17 mouse cellular contexts compared by ENCODE assay signal in genomic region chr2:76992493-76993201, GRCm38 (mm10). TPM values are rescaled to one million over a fixed set of nuclear protein-coding genes. Genes with fewer than 3 reads are reported as not detected.
A peak's percentile ranks its signal among the peaks of the same experiment; 100 is the strongest.
DNase-seq lines count a peak whose midpoint lies in the region; ATAC-seq and TF ChIP-seq lines count a peak whose summit lies in the region.
"Had no signal": no experiment of that assay in that cellular context is flagged by ENCODE, and none has a peak within 500 bp of the region (broad histone marks: within the 10 kb centered on the region; RNA-seq: fewer than 3 reads in every experiment).

No protein-coding gene starts in this region.

- no peak for TF ChIP-seq CTCF in left cerebral cortex, adult 2 months (IDR thresholded peaks at IDR 0.05)
- no peak for TF ChIP-seq CTCF in stomach, postnatal 0 days (IDR thresholded peaks at IDR 0.05; ENCODE audit: low read depth)

- H3K9me3 ChIP-seq in limb, embryonic 15.5 days = no peaks in the 10 kb centered on the region
- no peaks in the 10 kb centered on the region for H3K9me3 ChIP-seq in stomach, postnatal 0 days (ENCODE audit: control insufficient read depth, low read length)
- H3K9me3 ChIP-seq: lung, embryonic 15.5 days; stomach, embryonic 15.5 days had no signal

- peak; percentile 32 to 79 for DNase-seq in left cerebral cortex, postnatal 25 days (ENCODE audit: low spot score in 2 of 2)
- DNase-seq in left cerebral cortex, adult 2 months (ENCODE audit: extremely low spot score in 1 of 2, low spot score in 2 of 2) = no peak
- DNase-seq in brain, embryonic 18.5 days (ENCODE audit: low read depth, low spot score) = peak; percentile 51
- DNase-seq in forelimb bud, embryonic 11.5 days (ENCODE audit: low read depth, low spot score) = peak; percentile 53
- no peak for DNase-seq in thymus, postnatal 36 days
- no peak for DNase-seq in adrenal gland, adult 18-20 months (ENCODE audit: low spot score in 2 of 2)
- no peak for DNase-seq in stomach, postnatal 0 days (ENCODE audit: low spot score)
- DNase-seq: cerebellum, adult 2 months; kidney, adult 11 months; kidney, postnatal 36 days; thymus, postnatal 4 days had no signal

- intact Hi-C loops in left cerebral cortex, postnatal 25 days (cut with DNase I) = no loop called here
- intact Hi-C loops in left cerebral cortex, adult 2 months (cut with DNase I) = no loop called here

- no peak overlapping the region for H3K9ac ChIP-seq in limb, embryonic 15.5 days
- no peak overlapping the region for H3K9ac ChIP-seq in stomach, postnatal 0 days (ENCODE audit: low read length)
- H3K9ac ChIP-seq: hindbrain, embryonic 14.5 days; lung, embryonic 15.5 days; stomach, embryonic 15.5 days had no signal

- H3K36me3 ChIP-seq in limb, embryonic 15.5 days = no peaks in the 10 kb centered on the region
- no peaks in the 10 kb centered on the region for H3K36me3 ChIP-seq in stomach, postnatal 0 days (ENCODE audit: control insufficient read depth, insufficient read depth, low read length)
- H3K36me3 ChIP-seq: lung, embryonic 15.5 days; stomach, embryonic 15.5 days had no signal

- H3K27ac ChIP-seq in left cerebral cortex, adult 2 months = no peak overlapping the region
- peak overlapping the region; percentile 27 for H3K27ac ChIP-seq in limb, embryonic 15.5 days
- no peak overlapping the region for H3K27ac ChIP-seq in stomach, postnatal 0 days (replicated peaks)
- H3K27ac ChIP-seq: hindbrain, embryonic 14.5 days; lung, embryonic 15.5 days; stomach, embryonic 15.5 days had no signal

- peak; percentile 65; the same call in 1 of the 2 replicates for ATAC-seq in limb, embryonic 15.5 days (ENCODE audit: insufficient number of reproducible peaks, low FRiP score, low TSS enrichment, low read depth)
- ATAC-seq in stomach, postnatal 0 days (ENCODE audit: low FRiP score, low TSS enrichment) = no peak
- ATAC-seq: CD4-positive, CD25-positive, alpha-beta regulatory T cell, adult 4 months had no signal

- H3K27me3 ChIP-seq in limb, embryonic 15.5 days = no peaks in the 10 kb centered on the region
- no peaks in the 10 kb centered on the region for H3K27me3 ChIP-seq in stomach, postnatal 0 days (ENCODE audit: control insufficient read depth, insufficient read depth, low read length)
- H3K27me3 ChIP-seq: lung, embryonic 15.5 days; megakaryocyte, embryonic 14.5 days; stomach, embryonic 15.5 days had no signal

- no peak overlapping the region for H3K4me2 ChIP-seq in limb, embryonic 15.5 days
- H3K4me2 ChIP-seq in stomach, postnatal 0 days (replicated peaks; ENCODE audit: low read depth) = no peak overlapping the region
- H3K4me2 ChIP-seq: hindbrain, embryonic 14.5 days; lung, embryonic 15.5 days; stomach, embryonic 15.5 days had no signal

- no peak for TF ChIP-seq EP300 in stomach, postnatal 0 days (optimal IDR thresholded peaks at IDR 0.05)

- H3K4me3 ChIP-seq in left cerebral cortex, adult 2 months = no peak overlapping the region
- no peak overlapping the region for H3K4me3 ChIP-seq in limb, embryonic 15.5 days
- no peak overlapping the region for H3K4me3 ChIP-seq in stomach, postnatal 0 days (ENCODE audit: low read depth, low read length)
- H3K4me3 ChIP-seq: lung, embryonic 15.5 days; megakaryocyte, embryonic 14.5 days; stomach, embryonic 15.5 days had no signal

- 29% methylated on average over 5 of the region's 5 CpGs for WGBS in limb, embryonic 15.5 days
- WGBS in stomach, postnatal 0 days = 71% methylated on average over 5 of the region's 5 CpGs

- H3K4me1 ChIP-seq in limb, embryonic 15.5 days = no peaks in the 10 kb centered on the region
- H3K4me1 ChIP-seq in stomach, postnatal 0 days (replicated peaks; ENCODE audit: control insufficient read depth, insufficient read depth) = no peaks in the 10 kb centered on the region
- H3K4me1 ChIP-seq: megakaryocyte, embryonic 14.5 days; stomach, embryonic 15.5 days had no signal

RNA-seq across cellular contexts. Expression of gene Ttn, which starts 10.3 kb away (rescaled TPM):
- total RNA-seq in left cerebral cortex, postnatal 25 days (2021) = under 1 TPM; 0.85 to 0.89 TPM
- total RNA-seq in left cerebral cortex, adult 2 months (2021) = 1 to 10 TPM in 1 of 2 experiments, under 1 TPM in 1; 0.54 to 1.3 TPM
- polyA plus RNA-seq in limb, embryonic 15.5 days (2015; fragmentation: Nextera tagmentation; extraction: Ambion mirVana) = 102 and 226 TPM in 2 replicates
- 1 to 10 TPM in 1 of 2 experiments, under 1 TPM in 1; 0.03 to 5.5 TPM for total RNA-seq in adrenal gland, adult 18-20 months (2021)
- 0.70 and 0.73 TPM in 2 replicates for polyA plus RNA-seq in stomach, postnatal 0 days (2015; fragmentation: Nextera tagmentation; extraction: Ambion mirVana)

Comparison
In these comparisons a context has a peak if more than half of its experiments do, and no peak if none do; other contexts are left out.
1. DNase-seq: peak in left cerebral cortex, postnatal 25 days (2 of 2), brain, embryonic 18.5 days (single experiment) and forelimb bud, embryonic 11.5 days (single experiment); none in left cerebral cortex, adult 2 months (0 of 2), thymus, postnatal 36 days (0 of 2), adrenal gland, adult 18-20 months (0 of 2) and stomach, postnatal 0 days (single experiment).